Mouse (Mus musculus): ENCODE data around the gene Xxylt1.
"Not testable (repeated sequence)": the region's sequence is repeated elsewhere in the genome, so short reads cannot be mapped to it uniquely, and the experiment has no call there.

Xxylt1 gene

GRCm38 (mm10) chr16:31024221-31024620, 57.0 kb downstream of the Xxylt1 start:
- DNase-seq (ENCODE audit: low read depth, low spot score), result no peak

- no peak for DNase-seq (ENCODE audit: low read depth, low spot score)
Observed at GRCm38 (mm10) chr16:31023803-31024202, 57.4 kb downstream of the Xxylt1 start.

- no peak for DNase-seq (ENCODE audit: low read depth, low spot score)
Observed at GRCm38 (mm10) chr16:31022287-31022686, 58.9 kb downstream of the Xxylt1 start.

GRCm38 (mm10) chr16:31019514-31019913, 61.7 kb downstream of the Xxylt1 start:
- DNase-seq (ENCODE audit: low read depth, low spot score), result no peak

GRCm38 (mm10) chr16:31017687-31018413, 63.4 kb downstream of the Xxylt1 start:
- no peak for DNase-seq (ENCODE audit: low read depth, low spot score)

- no peak for DNase-seq (ENCODE audit: low read depth, low spot score)
Observed at GRCm38 (mm10) chr16:31016669-31017068, 64.6 kb downstream of the Xxylt1 start.

GRCm38 (mm10) chr16:31016169-31016568, 65.1 kb downstream of the Xxylt1 start:
- DNase-seq (ENCODE audit: low read depth, low spot score), result no peak

GRCm38 (mm10) chr16:31015271-31015670, 66.0 kb downstream of the Xxylt1 start:
- no peak for DNase-seq (ENCODE audit: low read depth, low spot score)

- DNase-seq (ENCODE audit: low read depth, low spot score), result no peak
Observed at GRCm38 (mm10) chr16:31012236-31012635, 69.0 kb downstream of the Xxylt1 start.

- no peak for DNase-seq (ENCODE audit: low read depth, low spot score)
Observed at GRCm38 (mm10) chr16:31010443-31010842, 70.8 kb downstream of the Xxylt1 start.

- DNase-seq (ENCODE audit: low read depth, low spot score), result no peak
Observed at GRCm38 (mm10) chr16:31008326-31008725, 72.9 kb downstream of the Xxylt1 start.

- no peak for DNase-seq (ENCODE audit: low read depth, low spot score)
Observed at GRCm38 (mm10) chr16:31007582-31007981, 73.7 kb downstream of the Xxylt1 start.

- DNase-seq (ENCODE audit: low read depth, low spot score), result no peak
Observed at GRCm38 (mm10) chr16:31005693-31006092, 75.5 kb downstream of the Xxylt1 start.

- DNase-seq (ENCODE audit: low read depth, low spot score), result no peak
Observed at GRCm38 (mm10) chr16:31004321-31004682, 76.9 kb downstream of the Xxylt1 start.

GRCm38 (mm10) chr16:31003592-31004320, 77.5 kb downstream of the Xxylt1 start:
- DNase-seq (ENCODE audit: low read depth, low spot score), result not testable (repeated sequence)

GRCm38 (mm10) chr16:31002926-31003325, 78.3 kb downstream of the Xxylt1 start:
- no peak for DNase-seq (ENCODE audit: low read depth, low spot score)

GRCm38 (mm10) chr16:31002117-31002516, 79.1 kb downstream of the Xxylt1 start:
- DNase-seq (ENCODE audit: low read depth, low spot score), result no peak

GRCm38 (mm10) chr16:30998711-30999110, 82.5 kb downstream of the Xxylt1 start:
- no peak for DNase-seq (ENCODE audit: low read depth, low spot score)

GRCm38 (mm10) chr16:30998048-30998447, 83.2 kb downstream of the Xxylt1 start:
- no peak for DNase-seq (ENCODE audit: low read depth, low spot score)

- no peak for DNase-seq (ENCODE audit: low read depth, low spot score)
Observed at GRCm38 (mm10) chr16:30995446-30995845, 85.8 kb downstream of the Xxylt1 start.

- no peak for DNase-seq (ENCODE audit: low read depth, low spot score)
Observed at GRCm38 (mm10) chr16:30994881-30995280, 86.4 kb downstream of the Xxylt1 start.

- DNase-seq (ENCODE audit: low read depth, low spot score), result no peak
Observed at GRCm38 (mm10) chr16:30994296-30994695, 86.9 kb downstream of the Xxylt1 start.

GRCm38 (mm10) chr16:30992568-30992967, 88.7 kb downstream of the Xxylt1 start:
- DNase-seq (ENCODE audit: low read depth, low spot score), result no peak
